Mouse (Mus musculus) midbrain, embryonic 16.5 days (tissue): ENCODE measurements around the gene Pou5f2. TPM values are rescaled to one million over a fixed set of nuclear protein-coding genes. Genes with fewer than 3 reads are reported as not detected.
A peak's percentile ranks its signal among the peaks of the same experiment; 100 is the strongest.

Source experiments
- ATAC-seq: fragments of 200-750 bp; cut with Nextera tagmentation; 2 replicates; pipeline ENCODE4 v1.8.0; 2017; ENCODE audit warnings: moderate TSS enrichment
- H3K27ac ChIP-seq: fragments of 300-500 bp; sonication (generic); 2 replicates; pipeline ENCODE4 v1.5.1; 2014; ENCODE audit warnings: mild to moderate bottlenecking, low read length, mixed read lengths
- H3K27me3 ChIP-seq: fragments of 300-500 bp; sonication (generic); 2 replicates; pipeline ENCODE4 v1.6.1; 2014; ENCODE audit warnings: low read depth, low read length, mixed read lengths; ENCODE audit not compliant: control insufficient read depth, insufficient read depth
- H3K36me3 ChIP-seq: fragments of 300-500 bp; sonication (generic); 2 replicates; pipeline ENCODE4 v1.6.1; 2014; ENCODE audit warnings: mild to moderate bottlenecking, low read length, moderate library complexity, mixed read lengths; ENCODE audit not compliant: control insufficient read depth, insufficient read depth
- H3K4me1 ChIP-seq: fragments of 300-500 bp; sonication (generic); 2 replicates; pipeline ENCODE4 v1.6.1; 2014; ENCODE audit warnings: mild to moderate bottlenecking, low read length, mixed read lengths; ENCODE audit not compliant: control insufficient read depth, insufficient read depth
- H3K4me2 ChIP-seq: fragments of 300-500 bp; sonication (generic); 2 replicates; pipeline ENCODE4 v1.6.1; 2014; ENCODE audit warnings: mild to moderate bottlenecking, low read length, mixed read lengths
- H3K4me3 ChIP-seq: fragments of 300-500 bp; sonication (generic); 2 replicates; pipeline ENCODE4 v1.5.1; 2014; ENCODE audit warnings: low read depth, mild to moderate bottlenecking, low read length, moderate library complexity, mixed read lengths
- H3K9ac ChIP-seq: fragments of 300-500 bp; sonication (generic); 2 replicates; pipeline ENCODE4 v1.6.1; 2014; ENCODE audit warnings: low read depth, low read length, mixed read lengths
- H3K9me3 ChIP-seq: fragments of 300-500 bp; sonication (generic); replicated peaks from 2 replicates; pipeline ENCODE4 v1.6.1; 2014; ENCODE audit warnings: mild to moderate bottlenecking, low read length, mixed read lengths; ENCODE audit not compliant: control insufficient read depth, poor library complexity, severe bottlenecking
- WGBS: fragments of 180-500 bp; shearing (Covaris S2); extraction: QIAGEN DNeasy Blood & Tissue Kit; methylation state at CpG from one replicate; pipeline ENCODE4 v1.1.7; 2014; 5-methylcytosine and 5-hydroxymethylcytosine counted together
- polyA plus RNA-seq: library from polyadenylated mRNA; unstranded; fragments of >200 nt; fragmentation: Nextera tagmentation; extraction: Ambion mirVana; gene quantifications from 2 replicates; pipeline ENCODE4 v1.2.1, GENCODE M21; 2015

Pou5f2 gene
- 0.39 and 1.2 TPM in 2 replicates for polyA plus RNA-seq

- Histone ChIP-seq H3K36me3 (0 out of 2 replicates have a peak, but pooled peaks cover 2% of the 10 kb centered on the region), H3K27me3 (no peaks in the 10 kb centered on the region), H3K9ac (no peak within 1 kb of the TSS), H3K4me1 (no peaks in the 10 kb centered on the region), H3K4me2 (no peak within 1 kb of the TSS), H3K4me3 (no peak within 1 kb of the TSS), H3K27ac (no peak within 1 kb of the TSS), H3K9me3 (no peaks in the 10 kb centered on the region)
- WGBS: 57% methylated on average over 15 of the region's 15 CpGs
- ATAC-seq: no peak
Observed at GRCm38 (mm10) chr13:78024683-78025294, at the start of gene Pou5f2. TSS of gene Pou5f2 (plus strand) at chr13:78024902.

- H3K9me3 ChIP-seq: no peaks in the 10 kb centered on the region
- no peak for ATAC-seq
- no peaks in the 10 kb centered on the region for H3K27me3 ChIP-seq
- no peak overlapping the region for H3K4me2 ChIP-seq
- H3K4me3 ChIP-seq: no peak overlapping the region
- 84% methylated on average over 3 of the region's 3 CpGs for WGBS
- no peak overlapping the region for H3K9ac ChIP-seq
- no peak overlapping the region for H3K27ac ChIP-seq
- no peaks in the 10 kb centered on the region for H3K4me1 ChIP-seq
- no peaks in the 10 kb centered on the region for H3K36me3 ChIP-seq
Observed at GRCm38 (mm10) chr13:77976248-77976647, 48.5 kb upstream of the Pou5f2 start.

- WGBS: 47% methylated on average over 1 of the region's 1 CpGs
- no peak overlapping the region for H3K27ac ChIP-seq
- H3K27me3 ChIP-seq: no peaks in the 10 kb centered on the region
- H3K9ac ChIP-seq: no peak overlapping the region
- H3K9me3 ChIP-seq: no peaks in the 10 kb centered on the region
- no peak overlapping the region for H3K4me3 ChIP-seq
- H3K4me1 ChIP-seq: no peaks in the 10 kb centered on the region
- H3K36me3 ChIP-seq: no peaks in the 10 kb centered on the region
- H3K4me2 ChIP-seq: no peak overlapping the region
- no peak for ATAC-seq
Observed at GRCm38 (mm10) chr13:77977121-77977520, 47.6 kb upstream of the Pou5f2 start.

- peak; percentile 73 for ATAC-seq
- peaks cover 5% of the 10 kb centered on the region; the same call in 1 of the 2 replicates for H3K4me1 ChIP-seq
- no peak overlapping the region for H3K4me2 ChIP-seq
- H3K36me3 ChIP-seq: no peaks in the 10 kb centered on the region
- no peaks in the 10 kb centered on the region for H3K9me3 ChIP-seq
- H3K27ac ChIP-seq: no peak overlapping the region
- no peak overlapping the region for H3K9ac ChIP-seq
- H3K27me3 ChIP-seq: no peaks in the 10 kb centered on the region
- WGBS: 19% methylated on average over 5 of the region's 5 CpGs
- H3K4me3 ChIP-seq: no peak overlapping the region
Observed at GRCm38 (mm10) chr13:77982105-77982851, 42.4 kb upstream of the Pou5f2 start.

DNA sequence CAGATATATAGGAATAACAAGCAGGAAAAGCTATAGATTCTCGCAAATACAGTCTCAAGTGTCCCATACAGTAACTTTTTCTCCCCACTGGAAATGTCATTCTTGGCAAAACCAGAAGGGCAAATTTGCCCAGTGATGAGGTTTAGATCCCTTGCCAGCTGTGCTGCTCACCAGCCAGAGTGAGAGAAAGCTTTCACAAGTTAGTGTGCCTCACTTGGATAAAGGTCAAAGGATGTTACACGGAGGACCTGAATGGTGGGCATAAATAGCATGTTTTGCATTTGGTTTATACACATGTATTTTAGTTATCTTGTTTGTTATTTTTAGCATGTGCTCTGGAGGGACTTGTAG, 41.9 kb upstream of the Pou5f2 start:
- Histone ChIP-seq H3K9me3 (no peaks in the 10 kb centered on the region), H3K27ac (peak overlapping the region; percentile 47; the same call in 1 of the 2 replicates), H3K27me3 (no peaks in the 10 kb centered on the region), H3K4me3 (no peak overlapping the region), H3K4me2 (no peak overlapping the region), H3K9ac (no peak overlapping the region), H3K36me3 (no peaks in the 10 kb centered on the region), H3K4me1 (peaks cover 5% of the 10 kb centered on the region; the same call in 1 of the 2 replicates)
- 59% methylated on average over 2 of the region's 2 CpGs for WGBS
- ATAC-seq: peak; percentile 28; the same call in 1 of the 2 replicates

DNA sequence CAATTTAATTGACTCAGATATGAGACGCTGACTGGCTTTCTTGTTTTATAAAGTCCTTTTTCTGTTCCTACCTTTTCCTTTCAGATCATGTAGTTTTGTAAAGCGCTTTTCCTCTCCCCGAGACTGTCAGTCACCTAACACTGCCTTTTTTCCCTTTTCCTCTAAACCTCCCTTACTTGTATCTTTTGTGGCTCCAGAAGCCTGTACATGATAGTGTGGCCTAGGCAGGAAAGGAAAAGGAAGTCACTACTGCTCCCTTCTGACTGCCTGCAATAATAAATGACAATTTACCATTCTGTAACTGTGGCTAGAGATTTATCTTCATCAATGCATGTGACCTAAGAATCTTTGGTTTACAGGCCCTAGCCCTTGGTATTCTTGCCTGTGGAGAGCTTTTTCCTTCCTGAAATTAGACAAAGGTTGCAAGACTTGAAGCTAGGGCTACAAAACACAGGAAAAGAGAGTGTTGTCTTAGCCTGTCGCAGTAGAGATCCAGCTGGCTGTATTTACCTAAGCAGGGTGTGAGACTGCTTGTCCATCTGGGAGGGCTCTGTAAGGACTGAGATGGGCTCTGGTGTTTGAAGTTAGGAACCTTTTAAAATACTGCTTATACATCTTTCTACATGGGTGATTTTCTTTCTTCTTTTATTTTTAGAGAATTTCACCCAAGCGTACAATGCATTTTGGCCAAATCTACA, 33.4 kb upstream of the Pou5f2 start:
- Histone ChIP-seq H3K9me3 (no peaks in the 10 kb centered on the region), H3K4me1 (no peaks in the 10 kb centered on the region), H3K27ac (peak overlapping the region; percentile 50; the same call in 1 of the 2 replicates), H3K4me2 (no peak overlapping the region), H3K27me3 (no peaks in the 10 kb centered on the region), H3K9ac (no peak overlapping the region), H3K36me3 (no peaks in the 10 kb centered on the region), H3K4me3 (no peak overlapping the region)
- ATAC-seq: 0 out of 2 replicates have a peak, but pooled peaks have one; percentile 67
- 64% methylated on average over 5 of the region's 5 CpGs for WGBS

DNA sequence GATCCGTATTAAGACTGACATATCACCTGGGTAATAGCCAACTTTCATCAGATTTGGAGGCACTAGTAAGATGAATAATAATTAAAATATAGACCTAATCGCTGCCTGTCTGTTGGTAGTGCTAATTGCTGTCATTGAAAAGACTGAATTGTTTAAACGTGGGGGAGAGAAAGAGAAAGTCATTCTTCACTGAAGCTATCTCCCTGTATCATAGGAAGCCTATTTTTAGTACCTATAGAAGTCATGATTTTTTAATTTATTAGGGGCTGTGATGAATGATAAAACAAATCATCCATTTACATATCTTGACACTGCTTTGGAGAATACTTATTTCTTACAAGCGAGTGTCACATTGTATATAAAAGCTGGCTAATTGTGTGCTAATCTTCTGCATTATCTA, 20.1 kb upstream of the Pou5f2 start:
- no peaks in the 10 kb centered on the region for H3K4me1 ChIP-seq
- 39% methylated on average over 4 of the region's 4 CpGs for WGBS

GRCm38 (mm10) chr13:78005344-78005743, 19.4 kb upstream of the Pou5f2 start:
- Histone ChIP-seq H3K4me2 (no peak overlapping the region), H3K9me3 (no peaks in the 10 kb centered on the region), H3K4me3 (no peak overlapping the region), H3K36me3 (no peaks in the 10 kb centered on the region), H3K4me1 (no peaks in the 10 kb centered on the region), H3K27me3 (no peaks in the 10 kb centered on the region), H3K27ac (no peak overlapping the region; the same call in 1 of the 2 replicates), H3K9ac (no peak overlapping the region)
- WGBS: 9% methylated on average over 3 of the region's 3 CpGs
- peak; percentile 80 for ATAC-seq

More for the DNA sequence above, 20.1 kb upstream of the Pou5f2 start:
- Histone ChIP-seq H3K9me3 (no peaks in the 10 kb centered on the region), H3K4me2 (no peak overlapping the region), H3K27me3 (no peaks in the 10 kb centered on the region), H3K4me3 (no peak overlapping the region), H3K27ac (no peak overlapping the region), H3K36me3 (no peaks in the 10 kb centered on the region), H3K9ac (no peak overlapping the region)
- no peak for ATAC-seq

DNA sequence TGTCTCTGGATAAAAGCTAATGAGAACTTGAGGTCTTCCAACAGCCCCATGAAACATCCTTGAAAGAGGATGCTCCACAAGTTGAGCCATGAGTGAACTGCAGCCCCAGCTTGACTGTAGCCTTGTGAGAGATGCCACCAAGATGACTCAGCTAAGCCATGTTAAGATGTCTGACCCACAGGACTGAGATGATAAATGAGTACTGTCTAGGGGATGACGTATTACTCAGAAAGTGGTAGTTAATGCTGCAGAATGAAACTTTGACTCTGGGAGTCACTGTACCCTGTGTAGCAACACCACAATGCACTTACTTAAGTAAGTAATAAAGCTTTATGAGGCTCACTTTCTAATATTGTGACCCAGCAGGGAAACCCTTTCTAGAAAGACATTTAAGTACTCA, 14.5 kb upstream of the Pou5f2 start:
- ATAC-seq: no peak
- WGBS: 97% methylated on average over 1 of the region's 1 CpGs
- Histone ChIP-seq H3K27ac (no peak overlapping the region), H3K9me3 (no peaks in the 10 kb centered on the region), H3K36me3 (no peaks in the 10 kb centered on the region), H3K4me2 (no peak overlapping the region), H3K9ac (no peak overlapping the region), H3K4me3 (no peak overlapping the region), H3K4me1 (no peaks in the 10 kb centered on the region), H3K27me3 (no peaks in the 10 kb centered on the region)
